Mouse (Mus musculus) CH12.LX (cell line): Measurements from ENCODE around the gene Fam241b. TPM values are rescaled to one million over a fixed set of nuclear protein-coding genes. Genes with fewer than 3 reads are reported as not detected.

Experiments
- DNase-seq: peaks from one replicate; pipeline ENCODE4 v3.0.0-alpha.2; 2013; ENCODE audit errors: extremely low read depth
- H3K27ac ChIP-seq: 2 replicates; pipeline ENCODE4 v1.5.1; 2012; ENCODE audit warnings: low read depth, mild to moderate bottlenecking, control low read depth, moderate library complexity; ENCODE audit not compliant: insufficient read depth
- H3K27me3 ChIP-seq: replicated peaks from 2 replicates; pipeline ENCODE3; 2012; ENCODE audit warnings: inconsistent platforms
- H3K36me3 ChIP-seq, 2 experiments: replicated peaks in 1 of 2; 2 replicates each; pipeline versions ENCODE3 to v1.6.1; 2012; ENCODE audit warnings: inconsistent platforms in 1 of 2, low read length in 1 of 2, mild to moderate bottlenecking in 1 of 2, mixed read lengths in 1 of 2, moderate library complexity in 1 of 2; ENCODE audit not compliant: control insufficient read depth in 1 of 2, insufficient read depth in 1 of 2
- H3K4me1 ChIP-seq, 2 experiments: 2 replicates each; pipeline ENCODE4 v1.6.1; 2012; ENCODE audit warnings: inconsistent platforms in 1 of 2, moderate library complexity in 1 of 2; ENCODE audit not compliant: insufficient read depth in 2 of 2, control insufficient read depth in 1 of 2
- H3K4me2 ChIP-seq: 2 replicates; pipeline ENCODE4 v1.6.1; 2012; ENCODE audit warnings: low read depth, mild to moderate bottlenecking, control low read depth; ENCODE audit not compliant: poor library complexity, insufficient read depth, severe bottlenecking
- H3K4me3 ChIP-seq, 3 experiments: fragments of 150-350 bp in 1 of 3; sonication (generic) in 1 of 3; replicated peaks in 1 of 3; 2 replicates each; pipeline versions ENCODE3 to v1.5.1; 2011 to 2012; ENCODE audit warnings: low read depth in 2 of 3, low read length in 2 of 3, mild to moderate bottlenecking in 2 of 3, moderate library complexity in 2 of 3, control low read depth in 1 of 3, improper control_type of control experiment in 1 of 3, inconsistent platforms in 1 of 3, mixed read lengths in 1 of 3; ENCODE audit not compliant: poor library complexity in 1 of 3
- H3K79me2 ChIP-seq: replicated peaks from 2 replicates; pipeline ENCODE4 v1.6.1; 2012; ENCODE audit warnings: mild to moderate bottlenecking, moderate library complexity; ENCODE audit not compliant: control insufficient read depth, poor library complexity, insufficient read depth, severe bottlenecking; ENCODE audit errors: extremely low read depth
- H3K9ac ChIP-seq: 2 replicates; pipeline ENCODE4 v1.6.1; 2012; ENCODE audit warnings: low read depth, mild to moderate bottlenecking, control low read depth, moderate library complexity; ENCODE audit not compliant: insufficient read depth
- H3K9me3 ChIP-seq: replicated peaks from 2 replicates; pipeline ENCODE3; 2012; ENCODE audit warnings: low read length, inconsistent platforms, mixed read lengths
- BHLHE40 ChIP-seq: IDR thresholded peaks from 2 replicates; pipeline ENCODE4 v1.6.1; 2011; ENCODE audit warnings: mild to moderate bottlenecking, low read depth, low read length, improper control_type of control experiment
- CHD1 ChIP-seq: IDR thresholded peaks from 2 replicates; pipeline ENCODE4 v1.6.1; 2012; ENCODE audit warnings: low read depth, low read length, improper control_type of control experiment, inconsistent platforms
- CTCF ChIP-seq, 2 experiments: IDR thresholded peaks in 1 of 2; conservative IDR thresholded peaks in 1 of 2; 2 replicates each; pipeline ENCODE4 v1.5.1; 2011 to 2012; ENCODE audit warnings: low read depth in 2 of 2, low read length in 2 of 2, improper control_type of control experiment in 1 of 2, inconsistent platforms in 1 of 2, mild to moderate bottlenecking in 1 of 2, moderate library complexity in 1 of 2
- ETS1 ChIP-seq: conservative IDR thresholded peaks from 2 replicates; pipeline ENCODE4 v1.6.1; 2012; ENCODE audit warnings: low read depth, mild to moderate bottlenecking, inconsistent platforms, low read length, improper control_type of control experiment, moderate library complexity
- GABPA ChIP-seq: IDR thresholded peaks from 2 replicates; pipeline ENCODE4 v1.6.1; 2012; ENCODE audit warnings: low read depth, low read length, improper control_type of control experiment, inconsistent platforms; ENCODE audit not compliant: insufficient replicate concordance
- HCFC1 ChIP-seq: IDR thresholded peaks from 2 replicates; pipeline ENCODE4 v1.6.1; 2012; ENCODE audit warnings: low read depth, mild to moderate bottlenecking, inconsistent platforms, low read length, improper control_type of control experiment
- IRF4 ChIP-seq: IDR thresholded peaks from 2 replicates; pipeline ENCODE4 v1.6.1; 2014; ENCODE audit warnings: low read depth, mild to moderate bottlenecking, inconsistent platforms, low read length, improper control_type of control experiment
- JUN ChIP-seq: IDR thresholded peaks from 2 replicates; pipeline ENCODE4 v1.6.1; 2011; ENCODE audit warnings: low read depth, mild to moderate bottlenecking, low read length, improper control_type of control experiment, moderate library complexity; ENCODE audit not compliant: insufficient read depth
- JUND ChIP-seq: conservative IDR thresholded peaks from 2 replicates; pipeline ENCODE4 v1.6.1; 2011; ENCODE audit warnings: low read depth, low read length, improper control_type of control experiment
- MAFK ChIP-seq: IDR thresholded peaks from 2 replicates; pipeline ENCODE4 v1.6.1; 2011; ENCODE audit warnings: low read length, improper control_type of control experiment; ENCODE audit not compliant: insufficient replicate concordance
- MAX ChIP-seq: IDR thresholded peaks from 2 replicates; pipeline ENCODE4 v1.6.1; 2011; ENCODE audit warnings: low read length, improper control_type of control experiment
- MAZ ChIP-seq: IDR thresholded peaks from 2 replicates; pipeline ENCODE4 v1.6.1; 2012; ENCODE audit warnings: low read depth, mild to moderate bottlenecking, inconsistent platforms, low read length, improper control_type of control experiment, moderate library complexity
- MEF2A ChIP-seq: IDR thresholded peaks from 2 replicates; pipeline ENCODE4 v1.6.1; 2014; ENCODE audit warnings: low read depth, mild to moderate bottlenecking, inconsistent platforms, low read length, improper control_type of control experiment, borderline replicate concordance
- NELFE ChIP-seq: IDR thresholded peaks from 2 replicates; pipeline ENCODE4 v1.6.1; 2011; ENCODE audit warnings: low read depth, low read length, improper control_type of control experiment
- NRF1 ChIP-seq: IDR thresholded peaks from 2 replicates; pipeline ENCODE4 v1.6.1; 2014; ENCODE audit warnings: low read depth, mild to moderate bottlenecking, inconsistent platforms, low read length, improper control_type of control experiment, moderate library complexity
- PAX5 ChIP-seq: IDR thresholded peaks from 2 replicates; pipeline ENCODE4 v1.6.1; 2012; ENCODE audit warnings: low read length, inconsistent platforms, mixed read lengths
- SMC3 ChIP-seq: IDR thresholded peaks from 2 replicates; pipeline ENCODE4 v1.6.1; 2011; ENCODE audit warnings: low read depth, low read length, improper control_type of control experiment
- TCF12 ChIP-seq: IDR thresholded peaks from 2 replicates; pipeline ENCODE4 v1.6.1; 2014; ENCODE audit warnings: low read depth, mild to moderate bottlenecking, inconsistent platforms, low read length, improper control_type of control experiment
- USF2 ChIP-seq: conservative IDR thresholded peaks from 2 replicates; pipeline ENCODE4 v1.6.1; 2011; ENCODE audit warnings: low read depth, low read length, improper control_type of control experiment
- ZKSCAN1 ChIP-seq: IDR thresholded peaks from 2 replicates; pipeline ENCODE4 v1.6.1; 2012; ENCODE audit warnings: low read depth, inconsistent platforms, low read length, improper control_type of control experiment, borderline replicate concordance
- dilution Hi-C: fragments of 300-500 bp; cut with MboI; formaldehyde crosslinking; loops from 2 replicates; pipeline ENCODE4 v1.14.3; 2020; ENCODE audit warnings: low sequenced_read_pairs; ENCODE audit not compliant: extremely low pct_unique_long_range_greater_than_20kb, extremely low pct_ligation_motif_present
- in situ Hi-C: fragments of 300-500 bp; cut with MboI; formaldehyde crosslinking; loops from 3 replicates; pipeline ENCODE4 v1.14.3; 2019; ENCODE audit warnings: low sequenced_read_pairs, low pct_ligation_motif_present, low pct_unique_long_range_greater_than_20kb, mixed read lengths
- polyA plus RNA-seq: library from polyadenylated mRNA; unstranded; fragments of >175 nt; gene quantifications from 2 replicates; pipeline ENCODE4 v1.2.1, GENCODE M21; 2012; ENCODE audit warnings: low read depth; ENCODE audit not compliant: insufficient read length
- total RNA-seq, 2 experiments: library from RNA; depleted of rRNA; stranded (reverse); fragments of 300-350 nt in 1 of 2; fragments of >200 nt in 1 of 2; gene quantifications; 2 replicates each; pipeline ENCODE4 v1.2.3; 2012 to 2014

Gene Fam241b
- total and polyA plus RNA-seq, 3 experiments = 0.38 TPM; not detected in 2

GRCm38 (mm10) chr10:62111207-62111576 lies 32.5 kb downstream of the Fam241b start:
- dilution Hi-C loops = no loop called here
- peaks cover 21% of the 10 kb centered on the region for H3K9me3 ChIP-seq
- TF ChIP-seq BHLHE40 (no peak), JUN (no peak), ETS1 (no peak), MEF2A (no peak), NELFE (no peak), JUND (no peak), MAZ (no peak), ZKSCAN1 (no peak), HCFC1 (no peak), NRF1 (no peak), MAX (no peak), CHD1 (no peak), USF2 (no peak), MAFK (no peak), TCF12 (no peak), PAX5 (no peak), SMC3 (no peak)
- H3K4me2 ChIP-seq = no peak overlapping the region
- peaks cover 7 to 24% of the 10 kb centered on the region in 2 experiments for H3K4me1 ChIP-seq
- H3K36me3 ChIP-seq = no peaks in the 10 kb centered on the region
- no peak overlapping the region for H3K9ac ChIP-seq
- DNase-seq = no peak
- H3K27ac ChIP-seq = no peak overlapping the region
- H3K4me3 ChIP-seq = no peak overlapping the region
- H3K79me2 ChIP-seq = no peaks in the 10 kb centered on the region
- in situ Hi-C loops = loop anchor here (10.0 kb wide), 1 partner anchor 54 kb away; no protein-coding TSS in a partner anchor
- H3K27me3 ChIP-seq = peaks cover 68% of the 10 kb centered on the region

- Histone ChIP-seq H3K27ac (no peak overlapping the region), H3K4me1 (peaks cover 7 to 20% of the 10 kb centered on the region in 2 experiments), H3K36me3 (no peaks in the 10 kb centered on the region), H3K4me3 (peak overlapping the region in 1 of 3 experiments; percentile 34), H3K9me3 (peaks cover 17% of the 10 kb centered on the region), H3K27me3 (peaks cover 68% of the 10 kb centered on the region), H3K79me2 (no peaks in the 10 kb centered on the region), H3K9ac (no peak overlapping the region), H3K4me2 (no peak overlapping the region)
- in situ Hi-C loops (loop anchor here (10.0 kb wide), 1 partner anchor 54 kb away; no protein-coding TSS in a partner anchor), dilution Hi-C loops (no loop called here)
- TF ChIP-seq NELFE = no peak
- peak in 1 of 2 experiments; percentile 39; a peak in 2 of 4 replicates for TF ChIP-seq CTCF (conservative IDR thresholded peaks at IDR 0.05 in 1 of 2, IDR thresholded peaks at IDR 0.05 in 1 of 2; ENCODE audit: low read depth in 2 of 2, low read length in 2 of 2)
- peak; percentile 13 for TF ChIP-seq SMC3
- TF ChIP-seq IRF4 = no peak
- TF ChIP-seq GABPA = no peak
- DNase-seq = no peak
These were observed 33.1 kb downstream of the Fam241b start for GRCm38 (mm10) chr10:62110504-62111206.
